Mouse (Mus musculus): ENCODE measurements at regions not wholly inside any gene's neighbourhood (a gene's known extent, or its start where the extent isn't known, plus 50 kb on each side); places are given as distances from the start of the nearest gene placed in this dataset.
A peak's percentile ranks its signal among the peaks of the same experiment; 100 is the strongest.

GRCm38 (mm10) chrX:126465838-126466237 lies 349.8 kb downstream of the 4932411N23Rik start:
- peak; percentile 3 for DNase-seq (ENCODE audit: low spot score)
